Mouse (Mus musculus) urinary bladder, adult 2 months (tissue): ENCODE results near the gene Suclg2. TPM values are rescaled to one million over a fixed set of nuclear protein-coding genes. Genes with fewer than 3 reads are reported as not detected.

Experiments
- DNase-seq: peaks from one replicate; pipeline ENCODE4 v3.0.0; 2022; ENCODE audit warnings: low spot score
- polyA plus RNA-seq: library from polyadenylated mRNA; depleted of rRNA; stranded (reverse); fragments of >200 nt; gene quantifications from 2 replicates; pipeline ENCODE4 v1.2.3, GENCODE M21; 2012; rRNA removed

Suclg2 gene
- polyA plus RNA-seq: 54.8 and 57.8 TPM in 2 replicates

DNA sequence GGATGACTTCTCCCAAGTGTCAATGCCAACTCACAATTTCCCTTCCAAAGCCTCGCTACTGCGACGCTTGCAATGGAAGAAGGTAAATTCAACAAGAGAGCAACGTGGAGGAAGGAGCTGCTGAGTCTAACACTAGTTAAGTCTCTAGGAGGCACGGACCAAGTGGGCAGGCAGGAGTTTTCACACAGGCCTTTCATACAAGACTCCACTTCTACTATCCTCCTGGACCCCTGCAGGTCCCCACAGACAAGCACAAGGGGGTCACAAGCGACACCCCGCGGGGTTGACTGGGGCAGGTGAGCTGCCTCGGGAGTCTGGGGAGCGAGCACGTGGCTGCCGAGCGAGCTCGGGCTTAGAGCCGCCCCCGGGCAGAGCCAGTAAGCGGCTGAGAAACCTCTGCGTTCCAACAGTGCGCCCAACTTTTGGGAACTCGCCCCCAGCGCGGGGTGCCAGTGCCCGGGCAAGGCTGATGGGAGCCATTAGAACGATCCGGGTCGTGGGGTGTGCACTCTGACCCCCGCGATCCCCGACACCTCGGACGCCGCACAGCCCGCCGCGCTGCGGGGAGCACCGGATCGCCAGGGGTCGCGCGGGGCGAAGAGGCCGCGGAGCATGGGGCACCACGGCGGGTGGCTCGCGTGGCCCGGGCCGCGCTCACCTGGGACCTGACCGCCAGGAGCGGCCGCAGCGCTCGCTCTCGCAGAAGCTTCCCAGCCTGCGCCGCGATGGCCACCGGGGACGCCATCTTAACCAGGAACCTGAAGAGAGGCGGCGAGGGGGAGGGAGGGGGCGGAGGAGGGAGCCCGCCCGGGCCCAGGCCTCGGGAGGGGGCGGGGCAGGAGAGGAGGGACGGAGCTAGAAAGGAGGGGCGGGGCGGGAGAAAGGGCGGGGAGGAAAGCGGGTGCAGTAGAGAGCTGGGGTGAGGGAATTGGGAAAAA lies at the start of gene Suclg2:
Suclg2 (minus strand) TSS at position 770 of the 938 bp plus-strand sequence.
- DNase-seq: peak; percentile 68

GRCm38 (mm10) chr6:95766566-95766965 lies 48.0 kb upstream of the Suclg2 start:
- DNase-seq: no peak

DNA sequence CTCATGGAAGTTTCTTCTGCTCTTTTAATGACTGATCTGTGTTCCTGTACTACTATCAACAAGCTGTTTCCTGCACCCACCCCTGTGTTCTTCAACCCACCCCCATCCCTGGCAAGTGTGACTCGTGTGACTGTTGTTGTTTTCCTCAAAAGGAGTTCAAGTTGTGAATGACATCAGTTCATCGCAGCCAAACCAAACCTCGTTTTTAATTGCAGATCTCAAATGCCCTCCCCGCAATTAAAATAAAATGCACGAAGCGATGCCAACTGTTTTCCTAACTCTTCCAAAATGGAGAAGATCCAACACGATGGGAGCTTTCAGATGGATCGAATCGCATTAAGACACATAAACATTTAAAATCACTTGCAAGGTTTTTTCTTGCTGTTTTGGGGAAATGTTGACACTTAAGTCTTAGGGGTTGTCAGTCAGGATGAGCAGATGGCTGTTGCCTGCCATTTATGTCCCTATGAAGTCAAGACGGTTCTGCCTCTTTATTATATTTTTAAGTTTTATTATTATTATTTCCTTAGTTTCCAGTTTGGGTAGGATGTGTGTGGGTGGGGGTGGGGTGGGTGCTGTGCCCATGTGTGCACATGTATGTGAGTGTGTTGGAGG lies 41.1 kb upstream of the Suclg2 start:
- DNase-seq: no peak

GRCm38 (mm10) chr6:95742378-95742777 lies 23.8 kb upstream of the Suclg2 start:
- no peak for DNase-seq

DNA sequence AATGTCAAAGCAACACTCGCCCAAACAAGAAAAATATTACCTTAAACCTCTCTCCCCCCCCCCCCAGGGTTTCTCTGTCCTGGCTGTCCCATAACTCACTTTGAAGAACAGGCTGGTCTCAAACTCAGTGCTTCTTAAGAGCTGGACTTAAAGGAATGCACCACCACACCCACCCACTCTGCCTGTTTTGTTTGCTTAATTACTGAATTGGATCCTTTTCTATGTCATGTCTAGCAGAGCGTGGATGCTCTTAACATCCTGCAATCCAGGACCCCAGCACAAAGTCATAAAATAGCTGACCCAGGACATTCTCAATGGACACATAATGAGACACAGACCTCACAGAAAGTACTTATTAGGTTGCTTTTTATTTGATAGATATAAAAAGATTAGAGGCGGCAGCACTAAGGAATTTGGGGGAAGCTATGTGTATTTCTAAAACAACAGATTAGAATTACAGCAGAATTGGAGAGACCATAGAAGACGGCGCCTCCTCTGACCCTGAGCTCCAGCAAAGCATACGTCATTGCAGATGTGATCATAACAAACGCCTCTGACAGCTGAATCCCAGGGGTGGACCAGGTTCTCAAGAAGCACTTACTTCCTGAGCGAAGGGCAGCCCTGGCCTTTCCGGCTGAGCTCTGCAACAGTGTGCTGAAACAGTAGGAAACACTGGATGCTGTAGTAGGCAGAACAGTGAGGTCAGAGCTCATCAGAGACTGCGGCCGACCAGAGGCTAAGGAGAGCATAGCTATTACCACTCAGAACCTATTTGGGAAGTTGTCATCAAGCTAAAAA lies 13.2 kb upstream of the Suclg2 start:
- DNase-seq: no peak

GRCm38 (mm10) chr6:95729399-95729798 lies 10.8 kb upstream of the Suclg2 start:
- no peak for DNase-seq

- no peak for DNase-seq
Observed at GRCm38 (mm10) chr6:95725281-95725680, 6.7 kb upstream of the Suclg2 start.

- no peak for DNase-seq
Observed at GRCm38 (mm10) chr6:95723361-95723760, 4.8 kb upstream of the Suclg2 start.

DNA sequence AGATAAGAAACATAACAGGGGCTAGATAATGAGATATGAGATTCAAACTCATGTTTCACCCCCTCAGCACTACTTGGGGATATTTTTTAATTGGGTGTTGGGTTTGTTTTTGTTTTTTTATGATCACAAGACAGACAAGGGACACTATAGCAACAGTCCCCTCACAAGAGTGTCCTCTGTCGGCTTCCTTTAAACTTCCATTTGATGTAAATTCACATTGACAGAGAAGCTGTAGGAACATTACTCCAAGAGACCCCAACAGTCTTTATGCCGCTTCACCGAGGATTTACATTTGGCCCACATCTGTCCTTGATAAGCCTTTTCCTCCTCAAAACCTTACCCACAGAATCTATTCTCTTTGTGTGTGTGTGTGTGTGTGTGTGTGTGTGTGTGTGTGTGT lies 1.2 kb upstream of the Suclg2 start:
- no peak for DNase-seq

DNA sequence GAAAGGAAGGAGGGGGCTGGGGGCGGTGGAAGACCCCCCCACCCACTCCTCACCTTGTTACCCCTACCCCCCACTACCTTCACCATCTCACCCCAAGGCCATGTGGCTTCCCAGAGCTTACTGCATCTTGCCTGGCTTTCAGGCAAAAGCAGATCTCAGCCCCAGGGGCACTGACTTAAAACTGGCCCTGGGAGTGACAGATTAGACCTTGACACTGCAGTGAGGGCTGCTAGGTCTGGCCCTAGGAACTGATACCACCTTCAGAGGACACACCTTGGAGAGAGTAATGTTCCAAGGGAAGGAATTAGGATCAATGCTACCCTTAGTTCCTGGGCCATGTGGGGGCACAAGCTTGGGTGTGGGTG lies 351 bp upstream of the Suclg2 start:
- no peak for DNase-seq

DNA sequence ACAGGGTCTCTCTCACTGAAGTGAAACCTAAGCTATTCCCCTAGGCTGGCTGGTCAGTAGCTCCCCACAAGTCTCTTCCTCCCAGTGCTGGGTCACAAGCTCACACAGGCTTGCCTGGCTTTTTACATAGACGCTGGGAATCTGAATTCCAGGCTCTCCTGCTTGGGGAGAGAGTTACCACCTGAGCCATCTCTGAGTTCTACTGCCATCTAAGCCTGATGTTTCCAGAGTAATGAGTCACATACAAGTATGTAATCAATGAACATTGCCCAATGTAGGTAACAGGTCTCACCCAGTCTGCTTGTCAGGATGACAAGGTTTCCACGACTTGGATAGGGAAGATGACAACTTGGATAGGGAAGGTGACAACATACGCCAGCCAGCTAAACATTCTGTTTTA lies 1.5 kb downstream of the Suclg2 start:
- DNase-seq: no peak

GRCm38 (mm10) chr6:95716476-95716875 lies 2.1 kb downstream of the Suclg2 start:
- no peak for DNase-seq

DNA sequence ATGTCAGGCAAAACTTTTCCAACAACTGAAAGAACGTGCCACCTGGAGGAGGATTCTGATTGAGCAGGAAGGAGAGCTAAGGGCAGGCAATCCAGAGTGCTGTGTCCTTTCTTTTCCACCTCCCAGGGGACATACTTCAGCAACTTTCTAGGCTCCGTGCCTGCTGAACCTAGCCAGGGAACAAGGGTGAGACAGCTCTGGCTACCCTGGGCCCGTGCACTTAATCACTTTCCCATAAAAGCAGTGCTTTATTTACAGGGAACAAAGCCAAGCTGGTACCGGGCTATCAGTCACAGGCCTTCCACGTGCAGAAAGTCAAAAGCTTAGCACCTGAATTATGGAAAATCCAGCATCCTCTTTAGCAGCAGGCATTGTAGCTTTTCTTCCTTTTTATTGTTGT lies 5.4 kb downstream of the Suclg2 start:
- DNase-seq: no peak

DNA sequence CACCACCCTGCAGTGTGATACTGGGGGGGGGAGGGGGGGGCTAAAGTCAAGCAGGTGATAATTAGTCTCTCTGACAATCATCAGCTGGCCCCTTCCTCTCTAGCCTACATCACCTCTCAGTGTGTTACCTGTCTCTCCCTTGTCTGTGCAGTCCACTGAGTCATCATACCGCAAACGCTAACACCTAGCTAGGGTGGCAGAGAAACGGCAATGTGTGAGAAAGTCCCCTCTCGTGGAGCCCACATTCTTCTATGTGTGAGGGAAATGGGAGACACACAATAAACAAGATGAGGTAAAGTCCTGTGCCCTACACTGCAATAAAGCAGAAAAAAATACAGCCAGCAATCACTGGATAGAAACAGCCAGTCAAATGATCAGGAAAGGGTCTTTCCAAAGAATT lies 6.5 kb downstream of the Suclg2 start:
- no peak for DNase-seq

GRCm38 (mm10) chr6:95711671-95712070 lies 6.9 kb downstream of the Suclg2 start:
- no peak for DNase-seq

DNA sequence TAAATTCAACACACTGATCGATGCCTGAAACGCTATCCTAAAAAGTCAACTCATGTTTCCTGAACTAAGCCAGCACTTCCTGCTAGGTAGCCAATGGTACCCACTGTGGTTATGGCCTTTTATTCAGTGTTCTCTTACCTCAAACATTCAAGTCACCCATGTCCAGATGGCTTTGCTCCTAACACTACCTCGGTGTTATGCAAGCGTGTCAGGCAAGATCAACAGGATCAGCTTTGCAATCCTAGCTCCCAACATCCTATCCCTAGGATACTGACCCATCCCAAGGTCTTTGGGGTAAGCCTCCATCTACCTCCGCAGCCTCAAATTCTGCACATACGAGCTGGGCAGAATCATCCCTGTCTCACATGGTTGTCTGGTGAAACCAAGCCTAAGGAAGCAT lies 7.7 kb downstream of the Suclg2 start:
- no peak for DNase-seq

- DNase-seq: no peak
Observed at GRCm38 (mm10) chr6:95709531-95709930, 9.1 kb downstream of the Suclg2 start.

- no peak for DNase-seq
Observed at GRCm38 (mm10) chr6:95709106-95709505, 9.5 kb downstream of the Suclg2 start.

DNA sequence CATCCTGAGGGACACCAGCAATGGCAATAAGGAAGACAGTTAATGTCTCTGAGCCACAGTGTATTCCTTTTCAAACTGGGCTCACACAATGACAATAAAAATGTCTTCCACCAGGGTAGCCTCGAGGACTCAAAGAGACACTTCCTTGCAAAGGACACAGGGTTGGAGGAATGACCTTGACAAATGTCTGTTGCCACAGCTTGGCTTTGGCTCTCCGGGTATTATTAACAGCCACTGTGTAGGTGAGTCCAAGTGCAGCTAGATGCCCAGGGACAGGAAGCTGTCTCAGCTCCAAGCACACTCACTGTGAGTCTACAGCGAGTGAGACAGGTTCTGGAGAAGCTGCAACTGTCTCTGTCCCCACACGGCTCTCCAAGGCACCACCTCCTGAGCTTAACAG lies 14.0 kb downstream of the Suclg2 start:
- DNase-seq: no peak

- no peak for DNase-seq
Observed at GRCm38 (mm10) chr6:95702200-95702599, 16.4 kb downstream of the Suclg2 start.

- no peak for DNase-seq
Observed at GRCm38 (mm10) chr6:95701786-95702185, 16.8 kb downstream of the Suclg2 start.

- DNase-seq: no peak
Observed at GRCm38 (mm10) chr6:95700981-95701610, 17.5 kb downstream of the Suclg2 start.
